Mouse (Mus musculus) heart, embryonic 10.5 days (tissue): ENCODE results near the gene Dcpp2. TPM values are rescaled to one million over a fixed set of nuclear protein-coding genes. Genes with fewer than 3 reads are reported as not detected.
"Not testable (repeated sequence)": the region's sequence is repeated elsewhere in the genome, so short reads cannot be mapped to it uniquely, and the experiment has no call there.

ENCODE experiments used
- DNase-seq: peaks from one replicate; pipeline ENCODE4 v3.0.0-alpha.2; 2017; ENCODE audit warnings: low spot score
- H3K27ac ChIP-seq: fragments of 300-500 bp; sonication (generic); 2 replicates; pipeline ENCODE4 v1.5.1; 2016; ENCODE audit warnings: mild to moderate bottlenecking
- H3K27me3 ChIP-seq: fragments of 300-500 bp; sonication (generic); 2 replicates; pipeline ENCODE4 v1.6.1; 2016; ENCODE audit warnings: mild to moderate bottlenecking; ENCODE audit not compliant: poor library complexity, insufficient read depth, severe bottlenecking
- H3K36me3 ChIP-seq: fragments of 300-500 bp; sonication (generic); 2 replicates; pipeline ENCODE4 v1.6.1; 2016; ENCODE audit warnings: mild to moderate bottlenecking, moderate library complexity
- H3K4me1 ChIP-seq: fragments of 300-500 bp; sonication (generic); 2 replicates; pipeline ENCODE4 v1.6.1; 2016; ENCODE audit warnings: mild to moderate bottlenecking
- H3K4me3 ChIP-seq: fragments of 300-500 bp; sonication (generic); 2 replicates; pipeline ENCODE4 v1.5.1; 2016; ENCODE audit warnings: mild to moderate bottlenecking, moderate library complexity
- H3K9me3 ChIP-seq: fragments of 300-500 bp; sonication (generic); 2 replicates; pipeline ENCODE4 v1.6.1; 2016; ENCODE audit warnings: mild to moderate bottlenecking, moderate library complexity
- WGBS: fragments of 180-500 bp; shearing (Covaris S2); methylation state at CpG from one replicate; pipeline ENCODE4 v1.1.7; 2016; 5-methylcytosine and 5-hydroxymethylcytosine counted together
- polyA plus RNA-seq: library from polyadenylated mRNA; unstranded; fragments of >200 nt; fragmentation: Nextera tagmentation; extraction: Ambion mirVana; gene quantifications from 2 replicates; pipeline ENCODE4 v1.2.1, GENCODE M21; 2016

The Dcpp2 gene
- polyA plus RNA-seq = not detected in 2 replicates

DNA sequence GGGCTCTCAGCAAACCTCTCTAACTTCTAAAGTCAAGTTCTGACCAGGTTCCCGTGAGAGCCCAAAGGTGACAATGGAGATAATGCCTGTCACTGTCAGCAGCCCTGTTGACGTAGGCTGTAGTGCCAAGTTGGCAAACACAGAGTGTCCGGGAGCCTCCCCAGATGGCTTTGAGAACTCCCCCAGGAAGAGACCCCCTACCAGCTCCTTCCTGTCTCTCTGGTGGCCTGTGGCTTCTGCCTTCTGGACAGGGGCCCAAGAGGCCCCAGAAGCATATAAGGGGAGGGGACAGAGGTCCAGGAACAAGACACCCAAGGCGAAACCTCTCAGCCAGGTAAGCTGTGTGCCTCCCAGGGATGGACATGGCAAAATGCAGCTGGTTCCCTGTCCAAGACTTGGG, at the start of gene Dcpp2, which contains the start of gene Dcpp1:
Gene Dcpp2 (plus strand): TSS at position 305 of the 400 bp plus-strand sequence.
Gene Dcpp1 (plus strand): TSS at position 301 of the 400 bp plus-strand sequence.
- not testable (repeated sequence) for H3K9me3 ChIP-seq, H3K4me1 ChIP-seq, H3K4me3 ChIP-seq, H3K27me3 ChIP-seq, H3K36me3 ChIP-seq, DNase-seq, H3K27ac ChIP-seq
- 44% methylated on average over 4 of the region's 4 CpGs for WGBS

DNA sequence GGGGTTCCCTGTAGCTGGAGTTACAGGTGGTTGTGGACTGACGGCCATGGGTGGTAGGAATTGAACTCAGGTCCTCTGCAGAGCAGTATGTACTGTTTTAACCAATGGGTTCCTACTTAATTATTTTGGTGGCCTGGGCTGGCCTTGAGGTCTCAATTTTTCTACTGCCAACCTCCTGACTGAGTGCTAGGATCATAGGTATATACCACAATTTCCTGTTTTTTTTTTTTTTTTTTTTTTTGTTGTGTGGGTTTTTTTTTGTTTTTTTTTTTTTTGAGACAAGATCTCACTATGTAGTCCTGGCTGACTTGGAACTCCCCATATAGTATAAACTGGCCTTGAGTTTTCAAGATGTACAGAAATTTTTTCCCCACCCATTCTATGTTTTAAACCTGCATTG, 49.5 kb upstream of the Dcpp2 start:
- WGBS = 82% methylated on average over 1 of the region's 1 CpGs
- Histone ChIP-seq H3K4me3 (no peak overlapping the region), H3K4me1 (peaks cover 5% of the 10 kb centered on the region; the same call in 1 of the 2 replicates), H3K27me3 (peaks cover 51% of the 10 kb centered on the region), H3K27ac (no peak overlapping the region), H3K9me3 (no peaks in the 10 kb centered on the region), H3K36me3 (peaks cover 12% of the 10 kb centered on the region)
- DNase-seq = no peak

DNA sequence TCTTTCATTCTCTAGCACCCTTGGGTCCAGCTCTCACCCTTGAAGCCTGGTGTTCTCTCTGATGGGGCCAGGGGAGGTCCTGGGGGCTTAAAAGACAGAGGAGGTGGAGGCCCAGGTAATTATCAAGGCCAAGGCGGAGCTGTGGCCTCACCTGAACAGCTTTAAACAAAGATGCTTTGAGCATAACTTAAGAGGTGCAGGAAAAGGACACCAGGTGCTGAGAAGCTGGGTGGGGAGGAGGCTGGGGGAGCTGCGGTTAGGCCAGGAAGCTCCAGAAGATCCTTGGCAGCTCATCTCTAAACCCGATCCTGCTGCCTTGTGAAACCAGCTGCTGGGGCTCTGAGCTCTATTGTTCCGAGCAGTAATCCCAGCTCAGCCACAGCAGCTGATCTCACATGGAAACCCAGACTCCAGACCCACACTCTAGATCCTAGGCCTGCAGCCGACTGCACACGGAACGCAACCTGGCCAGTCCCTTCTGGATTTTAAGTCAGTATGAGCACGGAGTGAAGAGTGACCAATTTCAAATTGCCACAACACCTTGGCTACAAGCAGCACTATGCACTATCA, 44.6 kb upstream of the Dcpp2 start, which contains the start of gene Prss33:
Gene Prss33 (minus strand): TSS at position 51 of the 570 bp plus-strand sequence.
- no peak for DNase-seq
- no peaks in the 10 kb centered on the region for H3K4me1 ChIP-seq
- H3K4me3 ChIP-seq = no peak within 1 kb of the TSS
- no peak within 1 kb of the TSS for H3K27ac ChIP-seq
- H3K27me3 ChIP-seq = peaks cover 50% of the 10 kb centered on the region
- WGBS = 70% methylated on average over 8 of the region's 8 CpGs
- no peaks in the 10 kb centered on the region for H3K36me3 ChIP-seq
- H3K9me3 ChIP-seq = no peaks in the 10 kb centered on the region

DNA sequence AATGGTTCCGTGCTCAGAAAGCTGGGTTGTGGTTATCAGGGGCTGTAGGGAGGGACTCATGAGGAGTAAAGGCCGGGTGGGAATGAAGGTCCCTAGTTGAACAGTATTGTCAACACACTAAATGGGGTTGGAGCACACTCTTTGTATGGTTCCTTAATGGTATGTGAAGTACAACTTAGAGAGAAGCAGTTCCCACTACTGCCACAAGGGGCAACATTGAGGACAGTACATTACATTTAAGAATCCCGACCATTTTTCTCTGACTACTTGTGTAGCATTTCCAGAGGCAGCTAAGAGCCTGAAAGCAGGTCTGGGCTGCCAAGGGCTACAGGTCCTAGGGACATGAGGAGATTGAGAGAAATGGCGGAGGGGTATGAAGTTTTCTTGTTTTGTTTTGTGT, 39.5 kb upstream of the Dcpp2 start:
- H3K27me3 ChIP-seq = peaks cover 14% of the 10 kb centered on the region
- peaks cover 12% of the 10 kb centered on the region for H3K4me1 ChIP-seq
- H3K27ac ChIP-seq = no peak overlapping the region
- H3K36me3 ChIP-seq = no peaks in the 10 kb centered on the region
- WGBS = 32% methylated on average over 4 of the region's 4 CpGs
- H3K4me3 ChIP-seq = no peak overlapping the region
- no peak for DNase-seq
- H3K9me3 ChIP-seq = no peaks in the 10 kb centered on the region

DNA sequence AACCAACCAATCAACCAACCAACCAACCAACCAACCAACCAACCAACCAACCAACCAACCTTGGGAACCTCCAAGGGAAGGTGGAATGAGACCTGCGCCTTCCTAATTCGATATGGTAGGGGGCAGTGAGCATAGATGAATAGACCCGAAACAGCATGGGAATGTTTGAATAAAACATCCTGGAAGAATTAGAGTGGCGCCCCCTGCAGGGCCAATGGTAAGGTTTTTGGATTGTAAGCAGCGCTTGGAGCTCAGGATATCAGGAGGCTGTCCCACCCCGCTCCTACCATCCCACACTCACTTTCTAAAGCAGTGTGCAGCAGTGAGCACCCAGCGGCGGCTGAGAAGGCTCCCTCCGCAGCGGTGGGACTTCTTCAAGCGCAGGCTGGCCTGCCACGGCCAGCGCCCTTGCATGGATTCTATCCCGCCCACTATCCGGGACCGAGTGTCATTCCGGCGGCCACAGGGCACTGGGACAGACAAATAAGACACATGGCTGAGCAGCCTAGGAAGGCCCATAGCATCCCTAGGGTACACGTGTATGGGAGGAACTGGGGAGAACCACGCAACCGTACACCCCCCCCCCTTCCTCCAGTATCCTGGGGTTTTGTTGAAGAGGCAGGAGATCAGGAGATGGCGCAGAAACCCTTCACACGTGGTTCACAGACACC, 37.4 kb upstream of the Dcpp2 start:
- 42% methylated on average over 23 of the region's 23 CpGs for WGBS
- peak overlapping the region; percentile 29; the same call in 1 of the 2 replicates for H3K27ac ChIP-seq
- no peaks in the 10 kb centered on the region for H3K9me3 ChIP-seq
- peaks cover 12% of the 10 kb centered on the region for H3K4me1 ChIP-seq
- peaks cover 9% of the 10 kb centered on the region for H3K27me3 ChIP-seq
- no peaks in the 10 kb centered on the region for H3K36me3 ChIP-seq
- DNase-seq = no peak
- H3K4me3 ChIP-seq = peak overlapping the region; percentile 44

DNA sequence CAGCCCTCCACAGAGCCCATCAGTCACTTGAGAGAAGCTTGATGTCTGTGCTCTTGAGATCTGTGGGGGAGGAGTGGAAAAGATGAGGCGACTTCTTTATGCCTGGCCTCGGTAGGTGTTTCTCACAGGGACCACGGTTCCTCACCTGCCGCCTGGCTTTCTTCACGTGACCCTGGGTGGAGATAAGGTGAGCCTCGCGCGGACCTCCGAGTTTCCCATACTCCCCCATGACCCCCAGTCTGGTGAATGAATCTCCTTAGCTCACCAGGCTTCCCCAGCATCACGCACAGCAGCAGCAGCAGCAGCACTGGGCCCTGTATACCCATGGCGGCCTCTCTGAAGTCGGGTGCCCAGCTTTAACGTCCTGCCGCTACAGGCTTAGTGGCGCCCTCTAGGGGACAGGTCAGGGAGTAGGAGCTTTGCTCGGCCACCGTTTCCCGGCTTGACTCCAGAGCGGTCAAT, 36.8 kb upstream of the Dcpp2 start, which contains the start of the genes Prss32 and Prss41:
Gene Prss32 (plus strand): TSS at position 44 of the 462 bp plus-strand sequence.
Gene Prss41 (minus strand): TSS at position 361 of the 462 bp plus-strand sequence.
- 13% methylated on average over 19 of the region's 19 CpGs for WGBS
- H3K27ac ChIP-seq = peak within 1 kb of the TSS; percentile 29; the same call in 1 of the 2 replicates
- DNase-seq = no peak

DNA sequence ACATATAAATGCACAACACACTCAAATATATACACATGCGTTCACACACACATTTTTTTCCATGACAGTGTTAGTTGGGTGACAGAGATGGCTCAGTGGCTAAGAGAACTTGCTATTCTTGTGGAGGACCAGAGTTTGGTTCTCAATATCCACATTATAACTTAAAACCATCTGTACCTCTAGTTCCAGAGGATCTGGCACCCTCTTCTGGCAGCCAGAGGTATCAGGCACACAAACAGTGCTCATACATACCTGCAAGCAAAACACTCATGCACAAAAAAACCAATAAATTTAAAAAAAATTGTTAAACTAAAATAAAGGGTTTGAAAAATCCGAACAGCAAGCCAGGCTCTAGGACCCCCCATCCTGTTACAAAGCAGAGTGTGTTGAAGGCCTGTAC, 30.7 kb upstream of the Dcpp2 start:
- Histone ChIP-seq H3K36me3 (no peaks in the 10 kb centered on the region), H3K4me1 (peaks cover 4% of the 10 kb centered on the region; the same call in 1 of the 2 replicates), H3K27me3 (no peaks in the 10 kb centered on the region), H3K9me3 (no peaks in the 10 kb centered on the region), H3K27ac (no peak overlapping the region), H3K4me3 (no peak overlapping the region)
- no peak for DNase-seq
- 66% methylated on average over 2 of the region's 2 CpGs for WGBS

More for the DNA sequence above, 36.8 kb upstream of the Dcpp2 start, which contains the start of the genes Prss32 and Prss41:
- peaks cover 12% of the 10 kb centered on the region for H3K4me1 ChIP-seq
- H3K36me3 ChIP-seq = no peaks in the 10 kb centered on the region
- peaks cover 9% of the 10 kb centered on the region for H3K27me3 ChIP-seq
- H3K4me3 ChIP-seq = peak within 1 kb of the TSS; percentile 44
- no peaks in the 10 kb centered on the region for H3K9me3 ChIP-seq

DNA sequence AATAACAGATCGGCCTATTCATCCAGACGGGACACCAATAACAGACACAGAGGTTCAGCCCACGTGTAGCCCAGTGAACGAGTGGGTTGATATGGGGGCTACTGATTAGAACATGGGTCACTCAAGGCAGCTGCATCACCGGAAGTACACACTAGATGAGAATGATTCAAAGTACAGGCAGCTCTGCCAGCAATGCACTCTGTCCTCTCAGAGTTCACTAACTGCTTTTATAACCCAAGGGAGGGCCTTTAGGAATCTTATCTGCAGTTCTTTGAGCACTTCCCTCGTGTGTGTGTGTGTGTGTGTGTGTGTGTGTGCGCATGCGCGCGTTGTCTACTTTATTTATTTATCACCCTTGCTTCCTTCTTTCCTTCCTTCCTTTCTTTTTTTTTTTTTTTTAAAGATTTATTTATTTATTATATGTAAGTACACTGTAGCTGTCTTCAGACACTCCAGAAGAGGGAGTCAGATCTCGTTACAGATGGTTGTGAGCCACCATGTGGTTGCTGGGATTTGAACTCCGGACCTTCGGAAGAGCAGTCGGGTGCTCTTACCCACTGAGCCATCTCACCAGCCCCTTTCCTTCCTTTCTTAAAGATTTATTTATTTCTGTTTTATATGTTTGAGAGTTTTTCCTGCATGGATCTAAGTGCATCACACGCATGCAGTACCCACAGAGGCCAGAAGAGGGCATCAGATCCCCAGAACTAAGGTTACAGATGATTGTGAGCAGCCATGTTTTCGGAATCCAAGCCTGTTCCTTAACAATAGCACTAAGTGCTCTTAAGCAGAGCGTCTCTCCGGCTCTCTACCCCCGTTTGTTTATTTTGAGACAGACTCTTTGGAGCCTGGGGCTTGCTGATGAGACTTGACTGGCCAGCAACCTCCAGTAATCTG, 29.6 kb upstream of the Dcpp2 start:
- Histone ChIP-seq H3K27ac (no peak overlapping the region), H3K36me3 (no peaks in the 10 kb centered on the region), H3K4me1 (peaks cover 4% of the 10 kb centered on the region; the same call in 1 of the 2 replicates), H3K4me3 (no peak overlapping the region), H3K9me3 (no peaks in the 10 kb centered on the region), H3K27me3 (peaks cover 4% of the 10 kb centered on the region; the same call in 1 of the 2 replicates)
- no peak for DNase-seq
- WGBS = 54% methylated on average over 18 of the region's 19 CpGs

DNA sequence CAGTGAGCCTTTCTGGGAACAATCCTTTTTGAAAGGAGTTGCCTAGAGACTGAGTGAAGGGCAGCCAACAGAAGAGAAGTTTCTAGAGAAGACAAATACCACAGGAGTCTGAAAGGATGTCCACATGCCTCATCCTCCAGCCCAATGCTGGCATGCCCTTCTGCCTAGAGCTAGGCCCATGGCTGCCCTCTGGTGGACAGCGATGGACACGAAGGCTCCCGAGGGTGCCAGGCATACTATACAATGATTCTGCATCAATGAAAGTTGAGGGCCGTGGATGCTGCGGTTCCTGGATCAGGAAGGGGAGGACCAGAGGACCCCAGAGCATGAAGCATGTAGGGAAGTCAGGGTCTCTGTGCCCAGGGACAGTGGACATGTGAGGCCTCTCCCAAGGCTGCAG, 27.4 kb upstream of the Dcpp2 start:
- Histone ChIP-seq H3K27me3 (peaks cover 7% of the 10 kb centered on the region; the same call in 1 of the 2 replicates), H3K36me3 (no peaks in the 10 kb centered on the region), H3K9me3 (no peaks in the 10 kb centered on the region), H3K4me1 (peaks cover 4% of the 10 kb centered on the region; the same call in 1 of the 2 replicates), H3K4me3 (0 out of 2 replicates have a peak overlapping the region, but pooled peaks have one; percentile 15), H3K27ac (no peak overlapping the region)
- DNase-seq = no peak
- WGBS = 37% methylated on average over 5 of the region's 5 CpGs

DNA sequence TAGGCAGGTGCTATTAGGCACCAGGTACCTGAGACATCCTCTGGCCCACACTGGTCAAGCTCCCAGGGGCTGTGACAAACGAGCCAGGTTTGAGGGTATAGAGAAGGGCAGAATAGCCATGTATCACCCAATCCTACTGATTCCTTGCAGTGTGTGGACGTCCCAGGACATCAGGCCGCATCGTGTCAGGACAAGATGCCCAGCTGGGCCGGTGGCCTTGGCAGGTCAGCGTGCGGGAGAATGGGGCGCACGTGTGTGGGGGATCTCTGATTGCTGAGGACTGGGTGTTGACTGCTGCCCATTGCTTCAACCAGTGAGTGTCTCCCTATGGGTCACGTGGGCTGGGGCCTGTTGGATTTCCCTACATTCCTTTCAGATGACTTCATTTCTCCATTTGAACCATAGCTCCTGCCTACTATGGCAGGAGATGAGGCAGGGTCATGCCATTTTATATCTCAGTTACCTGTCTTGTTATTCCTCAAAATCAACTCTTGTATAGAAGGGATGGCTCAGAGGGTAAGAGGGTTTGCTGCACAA, 26.4 kb upstream of the Dcpp2 start:
- 72% methylated on average over 10 of the region's 10 CpGs for WGBS
- no peak overlapping the region for H3K4me3 ChIP-seq
- H3K27ac ChIP-seq = no peak overlapping the region; the same call in 1 of the 2 replicates
- DNase-seq = no peak
- H3K27me3 ChIP-seq = peaks cover 9% of the 10 kb centered on the region; the same call in 1 of the 2 replicates
- H3K4me1 ChIP-seq = peaks cover 4% of the 10 kb centered on the region; the same call in 1 of the 2 replicates
- no peaks in the 10 kb centered on the region for H3K9me3 ChIP-seq
- no peaks in the 10 kb centered on the region for H3K36me3 ChIP-seq

DNA sequence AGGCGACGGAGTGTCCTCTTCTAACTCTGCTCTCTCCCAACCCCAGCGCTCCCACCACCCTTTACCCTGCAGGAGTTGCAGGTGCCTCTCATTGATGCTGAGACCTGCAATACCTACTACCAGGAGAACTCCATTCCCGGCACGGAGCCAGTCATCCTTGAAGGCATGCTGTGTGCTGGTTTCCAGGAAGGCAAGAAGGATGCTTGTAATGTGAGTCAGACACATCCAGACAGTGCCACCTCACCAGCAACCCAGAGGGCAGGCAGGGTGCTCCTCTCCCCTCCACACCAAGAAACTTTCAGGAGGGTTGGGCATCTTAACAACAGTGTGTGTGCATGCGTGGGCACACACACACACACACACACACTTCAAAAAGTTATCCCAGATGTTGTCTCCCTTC, 23.5 kb upstream of the Dcpp2 start:
- DNase-seq = no peak
- no peaks in the 10 kb centered on the region for H3K36me3 ChIP-seq
- H3K27ac ChIP-seq = no peak overlapping the region
- no peak overlapping the region for H3K4me3 ChIP-seq
- peaks cover 8% of the 10 kb centered on the region; the same call in 1 of the 2 replicates for H3K4me1 ChIP-seq
- 77% methylated on average over 6 of the region's 6 CpGs for WGBS
- no peaks in the 10 kb centered on the region for H3K9me3 ChIP-seq
- H3K27me3 ChIP-seq = peaks cover 20% of the 10 kb centered on the region; the same call in 1 of the 2 replicates

DNA sequence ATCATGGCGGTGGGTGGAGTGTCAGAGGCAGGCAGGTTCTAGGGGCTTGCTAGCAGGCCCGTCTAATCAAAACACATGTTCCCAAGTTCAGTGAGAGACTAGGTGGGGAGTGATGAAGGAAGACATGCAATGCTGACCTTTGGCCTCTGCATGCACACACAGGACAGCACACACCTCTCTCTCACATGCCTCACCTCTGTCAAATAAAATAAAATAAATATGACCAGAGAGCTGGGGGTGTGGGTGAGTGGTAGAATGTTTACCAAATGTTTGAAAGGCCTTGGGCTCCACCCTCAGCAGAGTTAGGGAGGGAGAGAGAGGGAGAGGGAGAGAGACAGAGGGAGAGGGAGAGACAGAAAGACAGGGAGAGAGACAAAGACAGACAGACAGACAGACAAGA, 22.8 kb upstream of the Dcpp2 start:
- Histone ChIP-seq H3K36me3 (no peaks in the 10 kb centered on the region), H3K4me1 (peaks cover 8% of the 10 kb centered on the region; the same call in 1 of the 2 replicates), H3K27me3 (peaks cover 20% of the 10 kb centered on the region; the same call in 1 of the 2 replicates), H3K4me3 (no peak overlapping the region), H3K9me3 (no peaks in the 10 kb centered on the region), H3K27ac (no peak overlapping the region)
- no peak for DNase-seq
- 77% methylated on average over 2 of the region's 2 CpGs for WGBS
